Mouse (Mus musculus): ENCODE measurements around the gene Glo1. TPM values are rescaled to one million over a fixed set of nuclear protein-coding genes. Genes with fewer than 3 reads are reported as not detected.

Glo1 gene
- 56.9 and 79.6 TPM in 2 replicates for polyA plus RNA-seq (2012; rRNA removed; ENCODE audit: low replicate concordance)

DNA sequence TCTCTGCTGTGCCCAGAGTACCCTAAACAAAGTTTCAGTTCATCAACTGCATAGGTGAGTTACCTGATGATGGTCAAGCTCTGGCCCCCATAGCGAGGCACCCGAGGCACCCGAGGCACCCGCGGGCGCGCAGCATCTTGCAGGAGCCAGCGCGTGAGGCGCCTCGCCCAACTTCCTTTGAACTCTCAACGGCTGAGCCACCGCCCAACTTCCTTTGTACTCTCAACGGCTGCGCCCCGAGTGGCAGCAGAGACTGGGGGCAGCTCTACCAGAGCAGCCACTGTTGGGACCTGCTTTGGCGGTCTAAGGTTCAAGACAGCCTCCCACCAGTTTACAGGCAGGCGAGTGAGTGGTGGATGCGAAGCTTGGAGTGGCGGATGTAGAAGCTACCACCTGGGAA, at the start of gene Glo1:
Gene Glo1, minus strand, starts transcription at position 153 of the 400 bp plus-strand sequence.

DNA sequence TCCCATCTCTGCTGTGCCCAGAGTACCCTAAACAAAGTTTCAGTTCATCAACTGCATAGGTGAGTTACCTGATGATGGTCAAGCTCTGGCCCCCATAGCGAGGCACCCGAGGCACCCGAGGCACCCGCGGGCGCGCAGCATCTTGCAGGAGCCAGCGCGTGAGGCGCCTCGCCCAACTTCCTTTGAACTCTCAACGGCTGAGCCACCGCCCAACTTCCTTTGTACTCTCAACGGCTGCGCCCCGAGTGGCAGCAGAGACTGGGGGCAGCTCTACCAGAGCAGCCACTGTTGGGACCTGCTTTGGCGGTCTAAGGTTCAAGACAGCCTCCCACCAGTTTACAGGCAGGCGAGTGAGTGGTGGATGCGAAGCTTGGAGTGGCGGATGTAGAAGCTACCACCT, 2.5 kb downstream of the Glo1 start, which contains the start of gene Dnah8:
Gene Dnah8, plus strand, starts transcription at position 223 of the 400 bp plus-strand sequence.

DNA sequence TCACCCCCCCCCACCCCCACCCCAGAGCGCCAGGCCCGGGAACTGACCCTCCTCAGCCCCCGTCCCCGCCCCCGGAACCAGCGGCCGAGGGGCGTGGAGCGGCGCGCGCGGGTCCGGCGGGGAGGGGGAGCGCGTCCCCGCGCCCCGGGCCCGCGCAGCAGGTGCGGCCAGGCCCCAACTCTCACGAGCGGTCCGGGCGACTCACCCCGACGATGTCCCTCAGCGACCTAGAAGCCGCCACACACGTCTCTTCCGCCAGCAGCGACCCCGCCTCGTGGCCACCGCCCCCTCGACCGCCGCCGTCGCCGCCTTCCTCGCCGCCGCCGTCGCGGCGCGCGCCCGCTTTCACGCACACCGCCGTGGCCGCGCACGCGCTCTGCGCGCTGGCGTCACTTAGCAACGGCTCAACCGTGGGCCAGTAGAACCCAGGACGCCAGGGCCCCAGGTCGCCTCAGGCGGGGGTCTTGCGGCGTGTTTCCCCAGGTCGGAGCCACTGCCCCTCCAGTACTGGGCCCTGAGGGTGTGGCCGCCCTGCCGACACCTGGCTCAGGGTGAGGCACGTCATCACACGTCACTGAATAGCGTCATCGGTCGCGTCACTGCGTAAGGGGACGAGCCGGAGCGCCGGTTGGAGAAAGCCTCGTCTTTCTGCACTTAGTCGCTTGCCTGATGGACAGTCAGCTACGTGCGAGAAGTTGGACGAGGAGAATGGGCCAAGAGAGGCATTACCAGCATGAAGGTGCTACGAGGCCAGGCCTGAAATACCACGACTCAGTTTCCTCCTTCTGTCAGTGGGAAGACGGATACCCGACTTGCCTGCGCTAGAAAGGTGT, 50.5 kb downstream of the Glo1 start, which contains the start of gene Btbd9:
Gene Btbd9, minus strand, starts transcription at position 548 of the 833 bp plus-strand sequence.

Other genes starting within 250 kb of the Glo1 start
- 19.6 and 21.7 TPM in 2 replicates for gene Btbd9, start 50.4 kb downstream of the Glo1 start, polyA plus RNA-seq (2012; rRNA removed; ENCODE audit: low replicate concordance)
- gene Dnah8, start 2.5 kb downstream of the Glo1 start, polyA plus RNA-seq (2012; rRNA removed; ENCODE audit: low replicate concordance) = 0.84 and 3.3 TPM in 2 replicates

Data from subcutaneous adipose tissue, adult 2 months (tissue).